Mouse (Mus musculus) spleen, adult 2 months (tissue): ENCODE measurements around the gene Tmem40. TPM values are rescaled to one million over a fixed set of nuclear protein-coding genes. Genes with fewer than 3 reads are reported as not detected.

Experiments
- DNase-seq, 2 experiments: peaks; one replicate each; pipeline versions ENCODE4 v3.0.0 to v3.0.0-alpha.2; 2012 to 2021; ENCODE audit warnings: low spot score in 2 of 2, low read depth in 1 of 2
- H3K27ac ChIP-seq: fragments of 200-500 bp; 2 replicates; pipeline ENCODE4 v1.5.1; 2012; ENCODE audit warnings: low read length, inconsistent platforms; ENCODE audit not compliant: insufficient read depth
- H3K27me3 ChIP-seq: fragments of 200-500 bp; 2 replicates; pipeline ENCODE4 v1.6.1; 2012; ENCODE audit warnings: mild to moderate bottlenecking, moderate library complexity, low read length, inconsistent platforms; ENCODE audit not compliant: control insufficient read depth, insufficient read depth
- H3K36me3 ChIP-seq: fragments of 200-500 bp; 2 replicates; pipeline ENCODE4 v1.6.1; 2012; ENCODE audit warnings: mild to moderate bottlenecking, low read length, inconsistent platforms; ENCODE audit not compliant: control insufficient read depth, insufficient read depth
- H3K4me1 ChIP-seq: fragments of 200-500 bp; 2 replicates; pipeline ENCODE4 v1.6.1; 2011; ENCODE audit warnings: inconsistent platforms; ENCODE audit not compliant: control insufficient read depth, insufficient read depth, insufficient read length
- H3K4me3 ChIP-seq: fragments of 200-500 bp; 2 replicates; pipeline ENCODE4 v1.5.1; 2011; ENCODE audit warnings: mild to moderate bottlenecking, inconsistent platforms; ENCODE audit not compliant: insufficient read depth, insufficient read length; ENCODE audit errors: extremely low read depth
- CTCF ChIP-seq: fragments of 200-500 bp; IDR thresholded peaks from 2 replicates; pipeline ENCODE4 v1.5.1; 2011; ENCODE audit warnings: mild to moderate bottlenecking, inconsistent platforms; ENCODE audit not compliant: insufficient read depth, insufficient read length, insufficient replicate concordance; ENCODE audit errors: extremely low read depth
- POLR2A ChIP-seq: fragments of 200-500 bp; IDR thresholded peaks from 2 replicates; pipeline ENCODE4 v1.6.1; 2011; ENCODE audit warnings: low read depth, low read length, inconsistent platforms
- WGBS: fragments of 180-500 bp; shearing (Covaris S2); methylation state at CpG from one replicate; pipeline ENCODE4 v1.1.7; 2018; 5-methylcytosine and 5-hydroxymethylcytosine counted together
- polyA plus RNA-seq: library from polyadenylated mRNA; depleted of rRNA; stranded (reverse); fragments of >200 nt; gene quantifications from 2 replicates; pipeline ENCODE4 v1.2.3, GENCODE M21; 2012

Tmem40 gene
- polyA plus RNA-seq, 1 experiment: 10.2 TPM

- Histone ChIP-seq H3K4me3 (no peak overlapping the region), H3K36me3 (no peaks in the 10 kb centered on the region), H3K27me3 (no peaks in the 10 kb centered on the region), H3K27ac (no peak overlapping the region), H3K4me1 (no peaks in the 10 kb centered on the region; the same call in 1 of the 2 replicates)
- no peak for DNase-seq
- TF ChIP-seq CTCF (no peak), POLR2A (no peak)
- WGBS: 68% methylated on average over 3 of the region's 3 CpGs
Measured at GRCm38 (mm10) chr6:115775838-115776237, 13.6 kb upstream of the Tmem40 start.

- Histone ChIP-seq H3K4me1 (no peaks in the 10 kb centered on the region; the same call in 1 of the 2 replicates), H3K27me3 (no peaks in the 10 kb centered on the region), H3K36me3 (no peaks in the 10 kb centered on the region), H3K4me3 (peak within 1 kb of the TSS; percentile 68), H3K27ac (no peak within 1 kb of the TSS)
- TF ChIP-seq CTCF: no peak
- TF ChIP-seq POLR2A: no peak
- 2% methylated on average over 18 of the region's 28 CpGs for WGBS
- peak; percentile 23 to 29 for DNase-seq
Measured at GRCm38 (mm10) chr6:115774501-115774921, 12.3 kb upstream of the Tmem40 start, which contains the start of gene Cand2. Cand2 (plus strand) TSS chr6:115774538.

- TF ChIP-seq POLR2A (no peak), CTCF (no peak)
- Histone ChIP-seq H3K36me3 (no peaks in the 10 kb centered on the region), H3K4me1 (no peaks in the 10 kb centered on the region; the same call in 1 of the 2 replicates), H3K4me3 (peak overlapping the region; percentile 68), H3K27ac (no peak overlapping the region), H3K27me3 (no peaks in the 10 kb centered on the region)
- DNase-seq: no peak
- 2% methylated on average over 14 of the region's 14 CpGs for WGBS
Measured at GRCm38 (mm10) chr6:115773966-115774413, 11.8 kb upstream of the Tmem40 start.

GRCm38 (mm10) chr6:115772604-115773003 lies 10.4 kb upstream of the Tmem40 start:
- Histone ChIP-seq H3K4me1 (no peaks in the 10 kb centered on the region; the same call in 1 of the 2 replicates), H3K27ac (no peak overlapping the region), H3K27me3 (no peaks in the 10 kb centered on the region), H3K36me3 (no peaks in the 10 kb centered on the region), H3K4me3 (no peak overlapping the region)
- no peak for DNase-seq
- WGBS: 80% methylated on average over 1 of the region's 1 CpGs
- no peak for TF ChIP-seq POLR2A
- TF ChIP-seq CTCF: 0 out of 2 replicates have a peak, but pooled peaks have one; percentile 5

- H3K27me3 ChIP-seq: no peaks in the 10 kb centered on the region
- H3K4me1 ChIP-seq: no peaks in the 10 kb centered on the region; the same call in 1 of the 2 replicates
- TF ChIP-seq POLR2A (no peak), CTCF (no peak)
- H3K36me3 ChIP-seq: no peaks in the 10 kb centered on the region
- no peak for DNase-seq
- no peak overlapping the region for H3K27ac ChIP-seq
- H3K4me3 ChIP-seq: no peak overlapping the region
- WGBS: 82% methylated on average over 6 of the region's 6 CpGs
Measured at GRCm38 (mm10) chr6:115772201-115772600, 10.0 kb upstream of the Tmem40 start.

- no peaks in the 10 kb centered on the region for H3K27me3 ChIP-seq
- H3K4me3 ChIP-seq: no peak overlapping the region
- DNase-seq: no peak
- WGBS: 89% methylated on average over 4 of the region's 4 CpGs
- no peaks in the 10 kb centered on the region for H3K36me3 ChIP-seq
- no peak overlapping the region for H3K27ac ChIP-seq
- no peaks in the 10 kb centered on the region; the same call in 1 of the 2 replicates for H3K4me1 ChIP-seq
- no peak for TF ChIP-seq POLR2A
- no peak for TF ChIP-seq CTCF
Measured at GRCm38 (mm10) chr6:115770852-115771251, 8.6 kb upstream of the Tmem40 start.

GRCm38 (mm10) chr6:115770059-115770670 lies 8.0 kb upstream of the Tmem40 start:
- DNase-seq: no peak
- Histone ChIP-seq H3K27me3 (no peaks in the 10 kb centered on the region), H3K27ac (no peak overlapping the region), H3K36me3 (no peaks in the 10 kb centered on the region), H3K4me1 (no peaks in the 10 kb centered on the region; the same call in 1 of the 2 replicates), H3K4me3 (no peak overlapping the region)
- TF ChIP-seq POLR2A (no peak), CTCF (no peak)
- 60% methylated on average over 20 of the region's 20 CpGs for WGBS
